Mouse (Mus musculus) MEL (cell line): ENCODE data around the gene Plekhg4. TPM values are rescaled to one million over a fixed set of nuclear protein-coding genes. Genes with fewer than 3 reads are reported as not detected.

Experiments used
- DNase-seq: peaks from one replicate; pipeline ENCODE4 v3.0.0; 2011; ENCODE audit warnings: low read depth, low spot score
- H3K27ac ChIP-seq: 2 replicates; pipeline ENCODE4 v1.5.1; 2012; ENCODE audit warnings: low read depth, mild to moderate bottlenecking, control low read depth, low read length, moderate library complexity; ENCODE audit not compliant: control insufficient read depth
- H3K27me3 ChIP-seq, 2 experiments: fragments of 150-350 bp in 1 of 2; sonication (generic) in 1 of 2; 2 replicates each; pipeline ENCODE4 v1.6.1; 2012; ENCODE audit warnings: low read length in 2 of 2, mild to moderate bottlenecking in 2 of 2, improper control_type of control experiment in 1 of 2, moderate library complexity in 1 of 2; ENCODE audit not compliant: insufficient read depth in 2 of 2, control insufficient read depth in 1 of 2
- H3K36me3 ChIP-seq, 2 experiments: 2 replicates each; pipeline ENCODE4 v1.6.1; 2012 to 2014; ENCODE audit warnings: low read length in 2 of 2, improper control_type of control experiment in 1 of 2, inconsistent platforms in 1 of 2, mild to moderate bottlenecking in 1 of 2; ENCODE audit not compliant: insufficient read depth in 2 of 2, control insufficient read depth in 1 of 2
- H3K4me1 ChIP-seq, 2 experiments: fragments of 150-350 bp in 1 of 2; sonication (generic) in 1 of 2; 2 replicates each; pipeline ENCODE4 v1.6.1; 2012; ENCODE audit warnings: low read length in 2 of 2, improper control_type of control experiment in 1 of 2, mild to moderate bottlenecking in 1 of 2; ENCODE audit not compliant: insufficient read depth in 2 of 2, control insufficient read depth in 1 of 2
- H3K4me3 ChIP-seq, 2 experiments: fragments of 150-350 bp in 1 of 2; sonication (generic) in 1 of 2; 2 replicates each; pipeline ENCODE4 v1.5.1; 2012; ENCODE audit warnings: low read depth in 2 of 2, low read length in 2 of 2, mild to moderate bottlenecking in 2 of 2, moderate library complexity in 2 of 2, control low read depth in 1 of 2, improper control_type of control experiment in 1 of 2; ENCODE audit not compliant: control insufficient read depth in 1 of 2, insufficient read depth in 1 of 2
- H3K79me2 ChIP-seq: 2 replicates; pipeline ENCODE4 v1.6.1; 2012; ENCODE audit warnings: mild to moderate bottlenecking, low read length, moderate library complexity; ENCODE audit not compliant: control insufficient read depth, poor library complexity, insufficient read depth
- H3K9ac ChIP-seq: 2 replicates; pipeline ENCODE4 v1.6.1; 2012; ENCODE audit warnings: low read depth, mild to moderate bottlenecking, control low read depth, low read length, moderate library complexity; ENCODE audit not compliant: control insufficient read depth, poor library complexity, severe bottlenecking
- H3K9me3 ChIP-seq: fragments of 150-350 bp; sonication (generic); replicated peaks from 2 replicates; pipeline ENCODE4 v1.6.1; 2012; ENCODE audit warnings: mild to moderate bottlenecking, low read length, improper control_type of control experiment, moderate library complexity; ENCODE audit not compliant: insufficient read depth
- E2F4 ChIP-seq: IDR thresholded peaks from 2 replicates; pipeline ENCODE4 v1.6.1; 2011; ENCODE audit warnings: low read depth, low read length, improper control_type of control experiment, borderline replicate concordance
- GABPA ChIP-seq: IDR thresholded peaks from 2 replicates; pipeline ENCODE4 v1.6.1; 2012; ENCODE audit warnings: low read depth, mild to moderate bottlenecking, inconsistent platforms, low read length, improper control_type of control experiment, moderate library complexity
- GATA1 ChIP-seq: IDR thresholded peaks from 2 replicates; pipeline ENCODE4 v1.6.1; 2011; ENCODE audit warnings: low read depth, low read length, improper control_type of control experiment
- HCFC1 ChIP-seq: IDR thresholded peaks from 2 replicates; pipeline ENCODE4 v1.6.1; 2012; ENCODE audit warnings: low read depth, mild to moderate bottlenecking, inconsistent platforms, low read length, improper control_type of control experiment, moderate library complexity
- JUND ChIP-seq: IDR thresholded peaks from 2 replicates; pipeline ENCODE4 v1.6.1; 2011; ENCODE audit warnings: low read depth, mild to moderate bottlenecking, improper control_type of control experiment, low read length
- MAZ ChIP-seq: IDR thresholded peaks from 2 replicates; pipeline ENCODE4 v1.6.1; 2012; ENCODE audit warnings: low read depth, mild to moderate bottlenecking, inconsistent platforms, low read length, improper control_type of control experiment
- MXI1 ChIP-seq: IDR thresholded peaks from 2 replicates; pipeline ENCODE4 v1.6.1; 2011; ENCODE audit warnings: mild to moderate bottlenecking, low read depth, low read length, improper control_type of control experiment
- MYB ChIP-seq: IDR thresholded peaks from 2 replicates; pipeline ENCODE4 v1.6.1; 2011; ENCODE audit warnings: mild to moderate bottlenecking, low read depth, low read length, improper control_type of control experiment
- NELFE ChIP-seq: IDR thresholded peaks from 2 replicates; pipeline ENCODE4 v1.6.1; 2011; ENCODE audit warnings: low read depth, low read length, improper control_type of control experiment
- NRF1 ChIP-seq: IDR thresholded peaks from 2 replicates; pipeline ENCODE4 v1.6.1; 2014; ENCODE audit warnings: low read depth, mild to moderate bottlenecking, inconsistent platforms, low read length, improper control_type of control experiment, moderate library complexity; ENCODE audit not compliant: poor library complexity, insufficient read depth, severe bottlenecking
- POLR2A ChIP-seq, 2 experiments: IDR thresholded peaks; 2 replicates each; pipeline ENCODE4 v1.6.1; 2011 to 2012; ENCODE audit warnings: low read length in 2 of 2, mild to moderate bottlenecking in 2 of 2, control low read depth in 1 of 2, improper control_type of control experiment in 1 of 2, low read depth in 1 of 2, moderate library complexity in 1 of 2; ENCODE audit not compliant: control insufficient read depth in 1 of 2, insufficient read depth in 1 of 2, poor library complexity in 1 of 2
- POLR2AphosphoS5 ChIP-seq: IDR thresholded peaks from 2 replicates; pipeline ENCODE4 v1.6.1; 2012; ENCODE audit warnings: low read depth, borderline replicate concordance, mild to moderate bottlenecking, inconsistent platforms, low read length, moderate library complexity, mixed read lengths
- RAD21 ChIP-seq: IDR thresholded peaks from 2 replicates; pipeline ENCODE4 v1.6.1; 2011; ENCODE audit warnings: mild to moderate bottlenecking, low read depth, low read length, improper control_type of control experiment
- RCOR1 ChIP-seq: IDR thresholded peaks from 2 replicates; pipeline ENCODE4 v1.6.1; 2012; ENCODE audit warnings: low read depth, mild to moderate bottlenecking, inconsistent platforms, low read length, improper control_type of control experiment
- TAL1 ChIP-seq: IDR thresholded peaks from 2 replicates; pipeline ENCODE4 v1.6.1; 2012; ENCODE audit warnings: mild to moderate bottlenecking, inconsistent platforms, low read length, moderate library complexity, mixed read lengths
- ZKSCAN1 ChIP-seq: IDR thresholded peaks from 2 replicates; pipeline ENCODE4 v1.6.1; 2012; ENCODE audit warnings: low read depth, mild to moderate bottlenecking, inconsistent platforms, low read length, improper control_type of control experiment, moderate library complexity
- polyA plus RNA-seq, 2 experiments: library from polyadenylated mRNA; stranded (reverse) in 1 of 2; unstranded in 1 of 2; fragments of >175 nt in 1 of 2; fragments of >200 nt in 1 of 2; gene quantifications; 2 replicates each; pipeline versions ENCODE4 v1.2.1 to v1.2.4; 2012; ENCODE audit warnings: low replicate concordance in 2 of 2, low read depth in 1 of 2; ENCODE audit not compliant: insufficient read length in 2 of 2, insufficient read depth in 1 of 2, missing spikeins in 1 of 2
- total RNA-seq: library from RNA; depleted of rRNA; stranded (reverse); fragments of 300-350 nt; gene quantifications from 2 replicates; pipeline ENCODE4 v1.2.3, GENCODE M21; 2012

The Plekhg4 gene
- total and polyA plus RNA-seq, 3 experiments, result 0.10 TPM; not detected in 2

- TF ChIP-seq JUND, result no peak
- no peak for TF ChIP-seq POLR2AphosphoS5
- no peak for TF ChIP-seq POLR2A (IDR thresholded peaks at IDR 0.05; ENCODE audit: control insufficient read depth in 1 of 2, insufficient read depth in 1 of 2, low read depth in 1 of 2, low read length in 2 of 2, poor library complexity in 1 of 2)
- TF ChIP-seq ZKSCAN1, result no peak
- TF ChIP-seq MAZ, result no peak
- Histone ChIP-seq H3K4me1 (peaks cover 8 to 25% of the 10 kb centered on the region in 2 experiments), H3K36me3 (peaks cover 0 to 15% of the 10 kb centered on the region in 2 experiments; a peak in 2 of 4 replicates), H3K27me3 (peaks cover 5 to 11% of the 10 kb centered on the region in 2 experiments; a peak in 3 of 4 replicates), H3K9me3 (no peaks in the 10 kb centered on the region), H3K79me2 (peaks cover 4% of the 10 kb centered on the region; the same call in 1 of the 2 replicates), H3K4me3 (peak overlapping the region; percentile 52 to 57), H3K9ac (peak overlapping the region; percentile 69), H3K27ac (no peak overlapping the region)
- no peak for DNase-seq
These were observed 23.8 kb upstream of the Plekhg4 start for GRCm38 (mm10) chr8:105349096-105349771.

DNA sequence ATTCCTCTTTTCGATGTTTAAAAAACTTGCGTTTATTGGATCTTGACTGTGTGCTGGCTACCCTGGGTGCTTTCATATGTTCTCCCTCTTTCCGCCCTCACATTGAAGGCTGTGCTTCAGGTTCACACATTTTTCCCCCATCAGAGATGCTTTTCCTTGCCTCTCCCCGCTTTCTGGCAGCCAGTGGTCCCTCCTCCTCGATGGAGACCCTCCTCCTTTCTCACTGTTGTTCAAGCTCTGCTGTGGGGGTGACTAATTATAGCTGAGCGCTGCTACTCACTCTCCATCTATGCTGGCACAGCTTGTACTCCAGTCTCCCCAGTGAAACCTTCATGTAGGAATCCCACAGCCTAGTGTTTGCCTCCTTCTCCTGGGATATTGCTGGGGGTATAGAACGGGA, 22.9 kb upstream of the Plekhg4 start:
- peaks cover 5 to 11% of the 10 kb centered on the region in 2 experiments; a peak in 3 of 4 replicates for H3K27me3 ChIP-seq
- H3K9ac ChIP-seq, result no peak overlapping the region
- TF ChIP-seq NELFE, result no peak
- no peak for TF ChIP-seq MXI1
- TF ChIP-seq POLR2A (IDR thresholded peaks at IDR 0.05; ENCODE audit: control insufficient read depth in 1 of 2, insufficient read depth in 1 of 2, low read depth in 1 of 2, low read length in 2 of 2, poor library complexity in 1 of 2), result no peak
- no peak for TF ChIP-seq GABPA
- TF ChIP-seq GATA1, result no peak
- H3K4me3 ChIP-seq, result no peak overlapping the region
- H3K27ac ChIP-seq, result no peak overlapping the region
- H3K79me2 ChIP-seq, result peaks cover 4% of the 10 kb centered on the region; the same call in 1 of the 2 replicates
- H3K36me3 ChIP-seq, result peaks cover 0 to 6% of the 10 kb centered on the region in 2 experiments; a peak in 2 of 4 replicates
- no peaks in the 10 kb centered on the region for H3K9me3 ChIP-seq
- peaks cover 2 to 16% of the 10 kb centered on the region in 2 experiments; a peak in 3 of 4 replicates for H3K4me1 ChIP-seq
- DNase-seq, result no peak

DNA sequence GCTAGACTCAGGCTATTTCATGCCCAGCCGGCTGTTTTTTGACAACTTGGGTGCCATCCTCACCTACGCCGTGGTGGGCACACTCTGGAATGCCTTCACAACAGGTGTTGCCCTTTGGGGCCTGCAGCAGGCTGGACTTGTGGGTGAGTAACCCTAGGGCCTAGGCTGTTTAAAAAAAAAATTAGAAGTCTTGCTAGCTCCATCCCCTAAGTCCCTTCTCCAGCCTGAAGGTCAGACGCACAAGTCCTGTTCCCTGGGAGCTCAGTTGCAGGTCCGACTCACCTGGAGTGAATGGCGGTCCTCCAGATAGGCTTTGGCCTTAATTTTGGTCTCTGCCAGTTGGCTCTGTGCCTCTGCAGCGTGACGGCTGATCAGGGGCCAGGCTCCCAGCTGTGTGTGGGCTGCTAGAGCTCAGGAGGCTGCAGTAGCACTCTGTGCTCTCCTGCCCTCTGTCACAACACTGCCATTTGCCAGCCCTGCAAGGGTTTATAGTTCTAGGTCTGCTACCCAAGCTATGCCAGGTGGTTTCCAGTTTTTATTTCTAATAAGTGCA, 19.4 kb upstream of the Plekhg4 start:
- H3K4me1 ChIP-seq, result no peaks in the 10 kb centered on the region
- DNase-seq, result no peak
- peaks cover 5 to 11% of the 10 kb centered on the region in 2 experiments; a peak in 3 of 4 replicates for H3K27me3 ChIP-seq
- no peaks in the 10 kb centered on the region for H3K36me3 ChIP-seq
- TF ChIP-seq TAL1 (no peak), HCFC1 (no peak), RAD21 (no peak), RCOR1 (no peak), MYB (no peak), ZKSCAN1 (no peak), POLR2A (IDR thresholded peaks at IDR 0.05; ENCODE audit: control insufficient read depth in 1 of 2, insufficient read depth in 1 of 2, low read depth in 1 of 2, low read length in 2 of 2, poor library complexity in 1 of 2) (no peak), NRF1 (no peak), E2F4 (no peak)
- no peak overlapping the region for H3K27ac ChIP-seq
- H3K4me3 ChIP-seq, result no peak overlapping the region
- H3K79me2 ChIP-seq, result no peaks in the 10 kb centered on the region
- no peak overlapping the region for H3K9ac ChIP-seq
- H3K9me3 ChIP-seq, result no peaks in the 10 kb centered on the region
